Mouse (Mus musculus): ENCODE results near the gene Fth1. TPM values are rescaled to one million over a fixed set of nuclear protein-coding genes. Genes with fewer than 3 reads are reported as not detected.

Gene Fth1
- polyA plus RNA-seq, 1 experiment from 2014 or later, result 1,529 TPM

GRCm38 (mm10) chr19:9977085-9977484, 3.3 kb upstream of the Fth1 start:
- DNase-seq (ENCODE audit: low spot score) (no peak), ATAC-seq (replicated peaks; ENCODE audit: low FRiP score, low TSS enrichment, low read depth) (0 out of 2 replicates have a peak, but pooled peaks have one; percentile 13)
- Histone ChIP-seq H3K9ac (ENCODE audit: low read length) (no peak overlapping the region), H3K4me1 (replicated peaks; ENCODE audit: control insufficient read depth, insufficient read depth, low read length) (0 out of 2 replicates have a peak, but pooled peaks cover 8% of the 10 kb centered on the region), H3K4me2 (ENCODE audit: low read length) (0 out of 2 replicates have a peak overlapping the region, but pooled peaks have one; percentile 3), H3K4me3 (ENCODE audit: low read depth, low read length) (no peak overlapping the region), H3K27ac (ENCODE audit: low read depth) (no peak overlapping the region), H3K36me3 (ENCODE audit: control insufficient read depth, insufficient read depth, low read length) (no peaks in the 10 kb centered on the region), H3K27me3 (replicated peaks; ENCODE audit: control insufficient read depth, insufficient read depth, low read length) (no peaks in the 10 kb centered on the region), H3K9me3 (ENCODE audit: control insufficient read depth, low read length) (no peaks in the 10 kb centered on the region)
- 70% methylated on average over 10 of the region's 10 CpGs for WGBS

GRCm38 (mm10) chr19:9978431-9978951, 1.9 kb upstream of the Fth1 start:
- no peaks in the 10 kb centered on the region for H3K36me3 ChIP-seq (ENCODE audit: control insufficient read depth, insufficient read depth, low read length)
- H3K4me2 ChIP-seq (ENCODE audit: low read length), result no peak overlapping the region
- DNase-seq (ENCODE audit: low spot score) (no peak), ATAC-seq (replicated peaks; ENCODE audit: low FRiP score, low TSS enrichment, low read depth) (no peak)
- H3K9me3 ChIP-seq (ENCODE audit: control insufficient read depth, low read length), result no peaks in the 10 kb centered on the region
- H3K4me3 ChIP-seq (ENCODE audit: low read depth, low read length), result no peak overlapping the region
- peaks cover 10% of the 10 kb centered on the region; the same call in 1 of the 2 replicates for H3K4me1 ChIP-seq (replicated peaks; ENCODE audit: control insufficient read depth, insufficient read depth, low read length)
- no peak overlapping the region for H3K9ac ChIP-seq (ENCODE audit: low read length)
- H3K27ac ChIP-seq (ENCODE audit: low read depth), result no peak overlapping the region
- no peaks in the 10 kb centered on the region for H3K27me3 ChIP-seq (replicated peaks; ENCODE audit: control insufficient read depth, insufficient read depth, low read length)
- 52% methylated on average over 5 of the region's 5 CpGs for WGBS

GRCm38 (mm10) chr19:9979156-9979555, 1.2 kb upstream of the Fth1 start:
- Histone ChIP-seq H3K9ac (ENCODE audit: low read length) (no peak overlapping the region), H3K9me3 (ENCODE audit: control insufficient read depth, low read length) (no peaks in the 10 kb centered on the region), H3K36me3 (ENCODE audit: control insufficient read depth, insufficient read depth, low read length) (peaks cover 2% of the 10 kb centered on the region), H3K4me2 (ENCODE audit: low read length) (no peak overlapping the region), H3K4me3 (ENCODE audit: low read depth, low read length) (no peak overlapping the region), H3K4me1 (replicated peaks; ENCODE audit: control insufficient read depth, insufficient read depth, low read length) (peaks cover 17% of the 10 kb centered on the region), H3K27me3 (replicated peaks; ENCODE audit: control insufficient read depth, insufficient read depth, low read length) (no peaks in the 10 kb centered on the region), H3K27ac (ENCODE audit: low read depth) (no peak overlapping the region)
- DNase-seq (ENCODE audit: low spot score) (no peak), ATAC-seq (replicated peaks; ENCODE audit: low FRiP score, low TSS enrichment, low read depth) (no peak)
- WGBS, result 75% methylated on average over 2 of the region's 2 CpGs

GRCm38 (mm10) chr19:9981621-9982020, 1.2 kb downstream of the Fth1 start:
- 77% methylated on average over 4 of the region's 4 CpGs for WGBS
- Histone ChIP-seq H3K9ac (ENCODE audit: low read length) (peak overlapping the region; percentile 92), H3K9me3 (ENCODE audit: control insufficient read depth, low read length) (no peaks in the 10 kb centered on the region), H3K36me3 (ENCODE audit: control insufficient read depth, insufficient read depth, low read length) (peaks cover 23% of the 10 kb centered on the region), H3K4me2 (ENCODE audit: low read length) (peak overlapping the region; percentile 99), H3K27me3 (replicated peaks; ENCODE audit: control insufficient read depth, insufficient read depth, low read length) (no peaks in the 10 kb centered on the region), H3K4me3 (ENCODE audit: low read depth, low read length) (peak overlapping the region; percentile 96; the same call in 1 of the 2 replicates), H3K4me1 (replicated peaks; ENCODE audit: control insufficient read depth, insufficient read depth, low read length) (peaks cover 21% of the 10 kb centered on the region), H3K27ac (ENCODE audit: low read depth) (peak overlapping the region; percentile 95)
- ATAC-seq (replicated peaks; ENCODE audit: low FRiP score, low TSS enrichment, low read depth) (no peak), DNase-seq (ENCODE audit: low spot score) (no peak)

GRCm38 (mm10) chr19:9982151-9982851, 1.9 kb downstream of the Fth1 start:
- Histone ChIP-seq H3K9me3 (ENCODE audit: control insufficient read depth, low read length) (no peaks in the 10 kb centered on the region), H3K27ac (ENCODE audit: low read depth) (peak overlapping the region; percentile 95), H3K4me3 (ENCODE audit: low read depth, low read length) (peak overlapping the region; percentile 96), H3K4me1 (replicated peaks; ENCODE audit: control insufficient read depth, insufficient read depth, low read length) (peaks cover 21% of the 10 kb centered on the region), H3K4me2 (ENCODE audit: low read length) (peak overlapping the region; percentile 99), H3K9ac (ENCODE audit: low read length) (peak overlapping the region; percentile 92), H3K27me3 (replicated peaks; ENCODE audit: control insufficient read depth, insufficient read depth, low read length) (no peaks in the 10 kb centered on the region), H3K36me3 (ENCODE audit: control insufficient read depth, insufficient read depth, low read length) (peaks cover 23% of the 10 kb centered on the region)
- under 1% methylated on average over 55 of the region's 59 CpGs for WGBS
- peak; percentile 96 for DNase-seq (ENCODE audit: low spot score)
- peak; percentile 97 for ATAC-seq (replicated peaks; ENCODE audit: low FRiP score, low TSS enrichment, low read depth)

GRCm38 (mm10) chr19:9982852-9983542, 2.6 kb downstream of the Fth1 start:
- H3K4me1 ChIP-seq (replicated peaks; ENCODE audit: control insufficient read depth, insufficient read depth, low read length), result peaks cover 21% of the 10 kb centered on the region
- peak; percentile 87 for DNase-seq (ENCODE audit: low spot score)
- ATAC-seq (replicated peaks; ENCODE audit: low FRiP score, low TSS enrichment, low read depth), result peak; percentile 84
- H3K4me3 ChIP-seq (ENCODE audit: low read depth, low read length), result peak overlapping the region; percentile 96
- H3K36me3 ChIP-seq (ENCODE audit: control insufficient read depth, insufficient read depth, low read length), result peaks cover 23% of the 10 kb centered on the region
- H3K4me2 ChIP-seq (ENCODE audit: low read length), result peak overlapping the region; percentile 99
- H3K27me3 ChIP-seq (replicated peaks; ENCODE audit: control insufficient read depth, insufficient read depth, low read length), result no peaks in the 10 kb centered on the region
- WGBS, result 1% methylated on average over 31 of the region's 31 CpGs
- peak overlapping the region; percentile 92 for H3K9ac ChIP-seq (ENCODE audit: low read length)
- H3K9me3 ChIP-seq (ENCODE audit: control insufficient read depth, low read length), result no peaks in the 10 kb centered on the region
- peak overlapping the region; percentile 95 for H3K27ac ChIP-seq (ENCODE audit: low read depth)

GRCm38 (mm10) chr19:9984111-9985055, 4.0 kb downstream of the Fth1 start:
- H3K27ac ChIP-seq (ENCODE audit: low read depth), result no peak overlapping the region
- peaks cover 23% of the 10 kb centered on the region for H3K36me3 ChIP-seq (ENCODE audit: control insufficient read depth, insufficient read depth, low read length)
- peaks cover 21% of the 10 kb centered on the region for H3K4me1 ChIP-seq (replicated peaks; ENCODE audit: control insufficient read depth, insufficient read depth, low read length)
- DNase-seq (ENCODE audit: low spot score) (no peak), ATAC-seq (replicated peaks; ENCODE audit: low FRiP score, low TSS enrichment, low read depth) (no peak)
- H3K4me3 ChIP-seq (ENCODE audit: low read depth, low read length), result peak overlapping the region; percentile 96
- H3K9me3 ChIP-seq (ENCODE audit: control insufficient read depth, low read length), result no peaks in the 10 kb centered on the region
- peak overlapping the region; percentile 92; the same call in 1 of the 2 replicates for H3K9ac ChIP-seq (ENCODE audit: low read length)
- 92% methylated on average over 20 of the region's 20 CpGs for WGBS
- no peaks in the 10 kb centered on the region for H3K27me3 ChIP-seq (replicated peaks; ENCODE audit: control insufficient read depth, insufficient read depth, low read length)
- peak overlapping the region; percentile 99 for H3K4me2 ChIP-seq (ENCODE audit: low read length)
